Mouse (Mus musculus): ENCODE measurements around the gene Lhpp. TPM values are rescaled to one million over a fixed set of nuclear protein-coding genes. Genes with fewer than 3 reads are reported as not detected.
"Not testable (repeated sequence)": the region's sequence is repeated elsewhere in the genome, so short reads cannot be mapped to it uniquely, and the experiment has no call there.

The Lhpp gene
- polyA plus RNA-seq, 1 experiment, result 36.1 TPM

- Histone ChIP-seq H3K36me3 (ENCODE audit: control insufficient read depth, insufficient read depth, low read length) (no peaks in the 10 kb centered on the region), H3K27ac (ENCODE audit: insufficient read depth, low read depth, low read length) (0 out of 2 replicates have a peak overlapping the region, but pooled peaks have one; percentile 31), H3K4me1 (ENCODE audit: control insufficient read depth, insufficient read depth, insufficient read length, low read length) (peaks cover 16% of the 10 kb centered on the region), H3K27me3 (ENCODE audit: control insufficient read depth, insufficient read depth, low read length) (no peaks in the 10 kb centered on the region), H3K4me3 (ENCODE audit: low read depth, low read length) (no peak overlapping the region)
- WGBS, result 90% methylated on average over 5 of the region's 5 CpGs
- TF ChIP-seq CTCF (IDR thresholded peaks at IDR 0.05; ENCODE audit: extremely low read depth, insufficient read length, insufficient replicate concordance, low read depth, low read length), result no peak
- no peak for TF ChIP-seq POLR2A (IDR thresholded peaks at IDR 0.05; ENCODE audit: low read depth, low read length)
Measured at GRCm38 (mm10) chr7:132658688-132659087, 48.2 kb downstream of the Lhpp start.

GRCm38 (mm10) chr7:132659633-132660032 lies 49.2 kb downstream of the Lhpp start:
- Histone ChIP-seq H3K27me3 (ENCODE audit: control insufficient read depth, insufficient read depth, low read length) (no peaks in the 10 kb centered on the region), H3K36me3 (ENCODE audit: control insufficient read depth, insufficient read depth, low read length) (no peaks in the 10 kb centered on the region)
- 73% methylated on average over 7 of the region's 7 CpGs for WGBS

GRCm38 (mm10) chr7:132662831-132663230 lies 52.4 kb downstream of the Lhpp start:
- H3K36me3 ChIP-seq (ENCODE audit: control insufficient read depth, insufficient read depth, low read length); H3K27me3 ChIP-seq (ENCODE audit: control insufficient read depth, insufficient read depth, low read length); H3K27ac ChIP-seq (ENCODE audit: insufficient read depth, low read depth, low read length); H3K4me3 ChIP-seq (ENCODE audit: low read depth, low read length); H3K4me1 ChIP-seq (ENCODE audit: control insufficient read depth, insufficient read depth, insufficient read length, low read length): not testable (repeated sequence)
- 75% methylated on average over 6 of the region's 6 CpGs for WGBS

More at GRCm38 (mm10) chr7:132659633-132660032, 49.2 kb downstream of the Lhpp start:
- no peak for TF ChIP-seq CTCF (IDR thresholded peaks at IDR 0.05; ENCODE audit: extremely low read depth, insufficient read length, insufficient replicate concordance, low read depth, low read length)
- TF ChIP-seq POLR2A (IDR thresholded peaks at IDR 0.05; ENCODE audit: low read depth, low read length), result no peak
- Histone ChIP-seq H3K4me3 (ENCODE audit: low read depth, low read length) (no peak overlapping the region), H3K27ac (ENCODE audit: insufficient read depth, low read depth, low read length) (no peak overlapping the region), H3K4me1 (ENCODE audit: control insufficient read depth, insufficient read depth, insufficient read length, low read length) (peaks cover 16% of the 10 kb centered on the region)

- no peak for TF ChIP-seq CTCF (IDR thresholded peaks at IDR 0.05; ENCODE audit: extremely low read depth, insufficient read length, insufficient replicate concordance, low read depth, low read length)
- no peak for TF ChIP-seq POLR2A (IDR thresholded peaks at IDR 0.05; ENCODE audit: low read depth, low read length)
- WGBS, result 77% methylated on average over 6 of the region's 6 CpGs
- Histone ChIP-seq H3K36me3 (ENCODE audit: control insufficient read depth, insufficient read depth, low read length) (no peaks in the 10 kb centered on the region), H3K4me3 (ENCODE audit: low read depth, low read length) (no peak overlapping the region), H3K27me3 (ENCODE audit: control insufficient read depth, insufficient read depth, low read length) (no peaks in the 10 kb centered on the region), H3K4me1 (ENCODE audit: control insufficient read depth, insufficient read depth, insufficient read length, low read length) (peaks cover under 1% of the 10 kb centered on the region; the same call in 1 of the 2 replicates), H3K27ac (ENCODE audit: insufficient read depth, low read depth, low read length) (no peak overlapping the region)
Measured at GRCm38 (mm10) chr7:132664815-132665214, 54.4 kb downstream of the Lhpp start.

GRCm38 (mm10) chr7:132665664-132666382 lies 55.4 kb downstream of the Lhpp start:
- no peaks in the 10 kb centered on the region for H3K36me3 ChIP-seq (ENCODE audit: control insufficient read depth, insufficient read depth, low read length)
- H3K27me3 ChIP-seq (ENCODE audit: control insufficient read depth, insufficient read depth, low read length), result no peaks in the 10 kb centered on the region
- no peak overlapping the region for H3K4me3 ChIP-seq (ENCODE audit: low read depth, low read length)
- 91% methylated on average over 8 of the region's 8 CpGs for WGBS
- peaks cover 8% of the 10 kb centered on the region; the same call in 1 of the 2 replicates for H3K4me1 ChIP-seq (ENCODE audit: control insufficient read depth, insufficient read depth, insufficient read length, low read length)
- TF ChIP-seq POLR2A (IDR thresholded peaks at IDR 0.05; ENCODE audit: low read depth, low read length) (no peak), CTCF (IDR thresholded peaks at IDR 0.05; ENCODE audit: extremely low read depth, insufficient read length, insufficient replicate concordance, low read depth, low read length) (no peak)
- no peak overlapping the region for H3K27ac ChIP-seq (ENCODE audit: insufficient read depth, low read depth, low read length)

- WGBS, result 91% methylated on average over 4 of the region's 4 CpGs
- no peak overlapping the region for H3K27ac ChIP-seq (ENCODE audit: insufficient read depth, low read depth, low read length)
Measured at GRCm38 (mm10) chr7:132666516-132666915, 56.1 kb downstream of the Lhpp start.

GRCm38 (mm10) chr7:132668604-132669003 lies 58.2 kb downstream of the Lhpp start:
- H3K4me1 ChIP-seq (ENCODE audit: control insufficient read depth, insufficient read depth, insufficient read length, low read length), result peaks cover 26% of the 10 kb centered on the region; the same call in 1 of the 2 replicates
- no peaks in the 10 kb centered on the region for H3K27me3 ChIP-seq (ENCODE audit: control insufficient read depth, insufficient read depth, low read length)
- 74% methylated on average over 2 of the region's 2 CpGs for WGBS
- H3K27ac ChIP-seq (ENCODE audit: insufficient read depth, low read depth, low read length), result no peak overlapping the region
- no peak overlapping the region for H3K4me3 ChIP-seq (ENCODE audit: low read depth, low read length)
- TF ChIP-seq CTCF (IDR thresholded peaks at IDR 0.05; ENCODE audit: extremely low read depth, insufficient read length, insufficient replicate concordance, low read depth, low read length) (no peak), POLR2A (IDR thresholded peaks at IDR 0.05; ENCODE audit: low read depth, low read length) (no peak)
- no peaks in the 10 kb centered on the region for H3K36me3 ChIP-seq (ENCODE audit: control insufficient read depth, insufficient read depth, low read length)

More at GRCm38 (mm10) chr7:132666516-132666915, 56.1 kb downstream of the Lhpp start:
- H3K4me3 ChIP-seq (ENCODE audit: low read depth, low read length), result no peak overlapping the region
- TF ChIP-seq CTCF (IDR thresholded peaks at IDR 0.05; ENCODE audit: extremely low read depth, insufficient read length, insufficient replicate concordance, low read depth, low read length) (no peak), POLR2A (IDR thresholded peaks at IDR 0.05; ENCODE audit: low read depth, low read length) (no peak)
- no peaks in the 10 kb centered on the region for H3K27me3 ChIP-seq (ENCODE audit: control insufficient read depth, insufficient read depth, low read length)
- no peaks in the 10 kb centered on the region for H3K36me3 ChIP-seq (ENCODE audit: control insufficient read depth, insufficient read depth, low read length)
- peaks cover 14% of the 10 kb centered on the region; the same call in 1 of the 2 replicates for H3K4me1 ChIP-seq (ENCODE audit: control insufficient read depth, insufficient read depth, insufficient read length, low read length)

Data from small intestine, adult 2 months (tissue).